Mouse (Mus musculus): ENCODE data around the gene Rab33b. TPM values are rescaled to one million over a fixed set of nuclear protein-coding genes. Genes with fewer than 3 reads are reported as not detected.
"Not testable (repeated sequence)": the region's sequence is repeated elsewhere in the genome, so short reads cannot be mapped to it uniquely, and the experiment has no call there.

The Rab33b gene
- 11.7 and 16.4 TPM in 2 replicates for polyA plus RNA-seq (2014; fragmentation: Nextera tagmentation; extraction: Ambion mirVana)

GRCm38 (mm10) chr3:51483741-51484359 is at the start of gene Rab33b:
Gene Rab33b, plus strand, starts transcription at chr3:51483920.
- Histone ChIP-seq H3K36me3 (ENCODE audit: control insufficient read depth, insufficient read depth, low read length) (no peaks in the 10 kb centered on the region), H3K27me3 (ENCODE audit: control insufficient read depth, insufficient read depth, low read length) (no peaks in the 10 kb centered on the region), H3K4me1 (replicated peaks; ENCODE audit: control insufficient read depth, insufficient read depth, low read length) (no peaks in the 10 kb centered on the region), H3K4me2 (replicated peaks; ENCODE audit: low read depth, low read length) (peak within 1 kb of the TSS; percentile 83), H3K9me3 (ENCODE audit: control insufficient read depth, low read length) (no peaks in the 10 kb centered on the region), H3K27ac (ENCODE audit: low read depth, low read length) (peak within 1 kb of the TSS; percentile 88), H3K9ac (ENCODE audit: low read depth, low read length) (peak within 1 kb of the TSS; percentile 85), H3K4me3 (ENCODE audit: low read depth, low read length) (peak within 1 kb of the TSS; percentile 69)
- under 1% methylated on average over 68 of the region's 70 CpGs for WGBS
- ATAC-seq (ENCODE audit: low FRiP score) (peak; percentile 95), DNase-seq (ENCODE audit: low spot score) (peak; percentile 95)

- not testable (repeated sequence) for H3K4me1 ChIP-seq (replicated peaks; ENCODE audit: control insufficient read depth, insufficient read depth, low read length); DNase-seq (ENCODE audit: low spot score); H3K36me3 ChIP-seq (ENCODE audit: control insufficient read depth, insufficient read depth, low read length); H3K27ac ChIP-seq (ENCODE audit: low read depth, low read length); ATAC-seq (ENCODE audit: low FRiP score); H3K4me3 ChIP-seq (ENCODE audit: low read depth, low read length); H3K9me3 ChIP-seq (ENCODE audit: control insufficient read depth, low read length); H3K9ac ChIP-seq (ENCODE audit: low read depth, low read length); H3K4me2 ChIP-seq (replicated peaks; ENCODE audit: low read depth, low read length); H3K27me3 ChIP-seq (ENCODE audit: control insufficient read depth, insufficient read depth, low read length)
- 87% methylated on average over 5 of the region's 5 CpGs for WGBS
Measured at GRCm38 (mm10) chr3:51434364-51434763, 49.4 kb upstream of the Rab33b start.

GRCm38 (mm10) chr3:51434871-51435595 is 48.7 kb upstream of the Rab33b start:
- Histone ChIP-seq H3K9ac (ENCODE audit: low read depth, low read length) (no peak overlapping the region), H3K36me3 (ENCODE audit: control insufficient read depth, insufficient read depth, low read length) (no peaks in the 10 kb centered on the region), H3K4me1 (replicated peaks; ENCODE audit: control insufficient read depth, insufficient read depth, low read length) (no peaks in the 10 kb centered on the region), H3K27ac (ENCODE audit: low read depth, low read length) (no peak overlapping the region), H3K4me2 (replicated peaks; ENCODE audit: low read depth, low read length) (no peak overlapping the region), H3K9me3 (ENCODE audit: control insufficient read depth, low read length) (no peaks in the 10 kb centered on the region), H3K4me3 (ENCODE audit: low read depth, low read length) (no peak overlapping the region), H3K27me3 (ENCODE audit: control insufficient read depth, insufficient read depth, low read length) (no peaks in the 10 kb centered on the region)
- ATAC-seq (ENCODE audit: low FRiP score) (no peak), DNase-seq (ENCODE audit: low spot score) (no peak)
- WGBS = 84% methylated on average over 3 of the region's 3 CpGs

- 96% methylated on average over 2 of the region's 2 CpGs for WGBS
- DNase-seq (ENCODE audit: low spot score) = no peak
Measured at GRCm38 (mm10) chr3:51468530-51468929, 15.2 kb upstream of the Rab33b start.

GRCm38 (mm10) chr3:51475706-51476105 is 8.0 kb upstream of the Rab33b start:
- Histone ChIP-seq H3K9ac (ENCODE audit: low read depth, low read length) (no peak overlapping the region), H3K4me3 (ENCODE audit: low read depth, low read length) (no peak overlapping the region), H3K27me3 (ENCODE audit: control insufficient read depth, insufficient read depth, low read length) (no peaks in the 10 kb centered on the region), H3K4me2 (replicated peaks; ENCODE audit: low read depth, low read length) (no peak overlapping the region), H3K9me3 (ENCODE audit: control insufficient read depth, low read length) (no peaks in the 10 kb centered on the region), H3K4me1 (replicated peaks; ENCODE audit: control insufficient read depth, insufficient read depth, low read length) (no peaks in the 10 kb centered on the region), H3K36me3 (ENCODE audit: control insufficient read depth, insufficient read depth, low read length) (peaks cover 6% of the 10 kb centered on the region; the same call in 1 of the 2 replicates), H3K27ac (ENCODE audit: low read depth, low read length) (no peak overlapping the region)
- 84% methylated on average over 4 of the region's 4 CpGs for WGBS
- no peak for ATAC-seq (ENCODE audit: low FRiP score)
- DNase-seq (ENCODE audit: low spot score) = no peak

More at GRCm38 (mm10) chr3:51468530-51468929, 15.2 kb upstream of the Rab33b start:
- H3K36me3 ChIP-seq (ENCODE audit: control insufficient read depth, insufficient read depth, low read length) = peaks cover 6% of the 10 kb centered on the region; the same call in 1 of the 2 replicates
- no peak overlapping the region for H3K27ac ChIP-seq (ENCODE audit: low read depth, low read length)
- no peak for ATAC-seq (ENCODE audit: low FRiP score)
- H3K9me3 ChIP-seq (ENCODE audit: control insufficient read depth, low read length) = no peaks in the 10 kb centered on the region
- no peaks in the 10 kb centered on the region for H3K4me1 ChIP-seq (replicated peaks; ENCODE audit: control insufficient read depth, insufficient read depth, low read length)
- H3K4me3 ChIP-seq (ENCODE audit: low read depth, low read length) = no peak overlapping the region
- no peak overlapping the region for H3K9ac ChIP-seq (ENCODE audit: low read depth, low read length)
- H3K4me2 ChIP-seq (replicated peaks; ENCODE audit: low read depth, low read length) = no peak overlapping the region
- H3K27me3 ChIP-seq (ENCODE audit: control insufficient read depth, insufficient read depth, low read length) = no peaks in the 10 kb centered on the region

GRCm38 (mm10) chr3:51479893-51480292 is 3.8 kb upstream of the Rab33b start:
- ATAC-seq (ENCODE audit: low FRiP score) = no peak
- Histone ChIP-seq H3K4me3 (ENCODE audit: low read depth, low read length) (no peak overlapping the region), H3K4me2 (replicated peaks; ENCODE audit: low read depth, low read length) (no peak overlapping the region), H3K27ac (ENCODE audit: low read depth, low read length) (no peak overlapping the region), H3K36me3 (ENCODE audit: control insufficient read depth, insufficient read depth, low read length) (no peaks in the 10 kb centered on the region), H3K4me1 (replicated peaks; ENCODE audit: control insufficient read depth, insufficient read depth, low read length) (no peaks in the 10 kb centered on the region), H3K27me3 (ENCODE audit: control insufficient read depth, insufficient read depth, low read length) (no peaks in the 10 kb centered on the region), H3K9ac (ENCODE audit: low read depth, low read length) (no peak overlapping the region), H3K9me3 (ENCODE audit: control insufficient read depth, low read length) (no peaks in the 10 kb centered on the region)
- WGBS = 43% methylated on average over 2 of the region's 2 CpGs
- no peak for DNase-seq (ENCODE audit: low spot score)

GRCm38 (mm10) chr3:51481059-51481458 is 2.7 kb upstream of the Rab33b start:
- no peak for ATAC-seq (ENCODE audit: low FRiP score)

GRCm38 (mm10) chr3:51481881-51482280 is 1.8 kb upstream of the Rab33b start:
- ATAC-seq (ENCODE audit: low FRiP score) (no peak), DNase-seq (ENCODE audit: low spot score) (no peak)
- Histone ChIP-seq H3K27ac (ENCODE audit: low read depth, low read length) (no peak overlapping the region), H3K27me3 (ENCODE audit: control insufficient read depth, insufficient read depth, low read length) (no peaks in the 10 kb centered on the region), H3K4me1 (replicated peaks; ENCODE audit: control insufficient read depth, insufficient read depth, low read length) (no peaks in the 10 kb centered on the region), H3K36me3 (ENCODE audit: control insufficient read depth, insufficient read depth, low read length) (no peaks in the 10 kb centered on the region), H3K4me2 (replicated peaks; ENCODE audit: low read depth, low read length) (no peak overlapping the region), H3K9me3 (ENCODE audit: control insufficient read depth, low read length) (no peaks in the 10 kb centered on the region), H3K9ac (ENCODE audit: low read depth, low read length) (no peak overlapping the region), H3K4me3 (ENCODE audit: low read depth, low read length) (no peak overlapping the region)
- WGBS = 60% methylated on average over 3 of the region's 3 CpGs

More at GRCm38 (mm10) chr3:51481059-51481458, 2.7 kb upstream of the Rab33b start:
- H3K27ac ChIP-seq (ENCODE audit: low read depth, low read length) = no peak overlapping the region
- no peak overlapping the region for H3K4me3 ChIP-seq (ENCODE audit: low read depth, low read length)
- no peaks in the 10 kb centered on the region for H3K27me3 ChIP-seq (ENCODE audit: control insufficient read depth, insufficient read depth, low read length)
- no peaks in the 10 kb centered on the region for H3K4me1 ChIP-seq (replicated peaks; ENCODE audit: control insufficient read depth, insufficient read depth, low read length)
- peak; percentile 77 for DNase-seq (ENCODE audit: low spot score)
- H3K4me2 ChIP-seq (replicated peaks; ENCODE audit: low read depth, low read length) = no peak overlapping the region
- H3K9ac ChIP-seq (ENCODE audit: low read depth, low read length) = no peak overlapping the region
- no peaks in the 10 kb centered on the region for H3K36me3 ChIP-seq (ENCODE audit: control insufficient read depth, insufficient read depth, low read length)
- no peaks in the 10 kb centered on the region for H3K9me3 ChIP-seq (ENCODE audit: control insufficient read depth, low read length)

GRCm38 (mm10) chr3:51482781-51483180 is 939 bp upstream of the Rab33b start:
- H3K27me3 ChIP-seq (ENCODE audit: control insufficient read depth, insufficient read depth, low read length) = no peaks in the 10 kb centered on the region
- H3K27ac ChIP-seq (ENCODE audit: low read depth, low read length) = no peak overlapping the region
- ATAC-seq (ENCODE audit: low FRiP score) = no peak
- H3K4me1 ChIP-seq (replicated peaks; ENCODE audit: control insufficient read depth, insufficient read depth, low read length) = no peaks in the 10 kb centered on the region
- peak overlapping the region; percentile 83 for H3K4me2 ChIP-seq (replicated peaks; ENCODE audit: low read depth, low read length)
- no peaks in the 10 kb centered on the region for H3K9me3 ChIP-seq (ENCODE audit: control insufficient read depth, low read length)
- peak overlapping the region; percentile 69; the same call in 1 of the 2 replicates for H3K4me3 ChIP-seq (ENCODE audit: low read depth, low read length)
- H3K36me3 ChIP-seq (ENCODE audit: control insufficient read depth, insufficient read depth, low read length) = no peaks in the 10 kb centered on the region
- peak overlapping the region; percentile 85; the same call in 1 of the 2 replicates for H3K9ac ChIP-seq (ENCODE audit: low read depth, low read length)
- DNase-seq (ENCODE audit: low spot score) = no peak
- 81% methylated on average over 3 of the region's 3 CpGs for WGBS

All from hindbrain, embryonic 11.5 days (tissue).